In genomic region chr10:54558636-54559035, GRCm38 (mm10) we compare ENCODE assay signal across 9 mouse cellular contexts.
DNase-seq lines count a peak whose midpoint lies in the region; ATAC-seq and TF ChIP-seq lines count a peak whose summit lies in the region.
"Had no signal": no experiment of that assay in that cellular context is flagged by ENCODE, and none has a peak within 500 bp of the region (broad histone marks: within the 10 kb centered on the region; RNA-seq: fewer than 3 reads in every experiment).

No protein-coding gene starts in this region.

- no peak overlapping the region for H3K9ac ChIP-seq in lung, embryonic 14.5 days
- no peak overlapping the region for H3K9ac ChIP-seq in midbrain, embryonic 14.5 days (replicated peaks; ENCODE audit: low read length)
- H3K9ac ChIP-seq in heart, embryonic 11.5 days (ENCODE audit: low read depth, low read length), result no peak overlapping the region
- no peak overlapping the region for H3K9ac ChIP-seq in heart, embryonic 12.5 days
- H3K9ac ChIP-seq: embryonic facial prominence, embryonic 13.5 days had no signal

- peak; percentile 76; the same call in 1 of the 2 replicates for ATAC-seq in frontal cortex, adult (ENCODE audit: low TSS enrichment)
- no peak for ATAC-seq in lung, embryonic 14.5 days (ENCODE audit: insufficient read depth)
- no peak for ATAC-seq in midbrain, embryonic 14.5 days (ENCODE audit: low FRiP score, low TSS enrichment)
- no peak for ATAC-seq in heart, embryonic 11.5 days (replicated peaks; ENCODE audit: insufficient number of reproducible peaks, low FRiP score, low TSS enrichment)
- ATAC-seq in heart, embryonic 12.5 days (ENCODE audit: insufficient number of reproducible peaks, low FRiP score), result no peak

- H3K27me3 ChIP-seq in lung, embryonic 14.5 days (ENCODE audit: insufficient read depth, low read length), result no peaks in the 10 kb centered on the region
- no peaks in the 10 kb centered on the region for H3K27me3 ChIP-seq in midbrain, embryonic 14.5 days (ENCODE audit: control insufficient read depth, insufficient read depth, low read length)
- no peaks in the 10 kb centered on the region for H3K27me3 ChIP-seq in heart, embryonic 11.5 days (ENCODE audit: control insufficient read depth, insufficient read depth, low read length)
- no peaks in the 10 kb centered on the region for H3K27me3 ChIP-seq in heart, embryonic 12.5 days (replicated peaks)
- H3K27me3 ChIP-seq: embryonic facial prominence, embryonic 13.5 days had no signal

- H3K4me1 ChIP-seq in lung, embryonic 14.5 days (ENCODE audit: insufficient read depth), result no peaks in the 10 kb centered on the region
- H3K4me1 ChIP-seq in midbrain, embryonic 14.5 days (ENCODE audit: control insufficient read depth, insufficient read depth, low read length), result no peaks in the 10 kb centered on the region
- no peaks in the 10 kb centered on the region for H3K4me1 ChIP-seq in heart, embryonic 11.5 days (ENCODE audit: control insufficient read depth, insufficient read depth, low read length)
- H3K4me1 ChIP-seq in heart, embryonic 12.5 days (replicated peaks), result no peaks in the 10 kb centered on the region
- H3K4me1 ChIP-seq: embryonic facial prominence, embryonic 13.5 days had no signal

- H3K27ac ChIP-seq in lung, embryonic 14.5 days (ENCODE audit: low read depth), result no peak overlapping the region
- H3K27ac ChIP-seq in midbrain, embryonic 14.5 days (replicated peaks; ENCODE audit: low read depth, low read length), result no peak overlapping the region
- H3K27ac ChIP-seq in heart, embryonic 11.5 days (ENCODE audit: low read depth, low read length), result no peak overlapping the region
- no peak overlapping the region for H3K27ac ChIP-seq in heart, embryonic 12.5 days (ENCODE audit: poor library complexity, severe bottlenecking)
- H3K27ac ChIP-seq: embryonic facial prominence, embryonic 13.5 days had no signal

- TF ChIP-seq CTCF in lung, embryonic 14.5 days (IDR thresholded peaks at IDR 0.05; ENCODE audit: low read depth), result peak; percentile 44

- H3K9me3 ChIP-seq in lung, embryonic 14.5 days (ENCODE audit: low read depth, low read length), result no peaks in the 10 kb centered on the region
- no peaks in the 10 kb centered on the region for H3K9me3 ChIP-seq in midbrain, embryonic 14.5 days (ENCODE audit: control insufficient read depth, low read length)
- no peaks in the 10 kb centered on the region for H3K9me3 ChIP-seq in heart, embryonic 11.5 days (replicated peaks; ENCODE audit: control insufficient read depth, low read length)
- H3K9me3 ChIP-seq in heart, embryonic 12.5 days (replicated peaks), result no peaks in the 10 kb centered on the region
- H3K9me3 ChIP-seq: embryonic facial prominence, embryonic 13.5 days had no signal

- DNase-seq in frontal cortex, postnatal 25 days (ENCODE audit: low spot score in 2 of 2), result no peak
- DNase-seq in lung, embryonic 14.5 days, result peak; percentile 59
- no peak for DNase-seq in lung, postnatal 36 days
- peak; percentile 2 for DNase-seq in adipocyte (ENCODE audit: low spot score)
- DNase-seq in midbrain, embryonic 14.5 days, result peak; percentile 70

- no peak overlapping the region for H3K4me3 ChIP-seq in lung, embryonic 14.5 days (ENCODE audit: low read depth, low read length)
- no peak overlapping the region for H3K4me3 ChIP-seq in midbrain, embryonic 14.5 days (replicated peaks; ENCODE audit: low read depth, low read length)
- H3K4me3 ChIP-seq in heart, embryonic 11.5 days (ENCODE audit: low read depth, low read length), result no peak overlapping the region
- no peak overlapping the region for H3K4me3 ChIP-seq in heart, embryonic 12.5 days
- H3K4me3 ChIP-seq: embryonic facial prominence, embryonic 13.5 days had no signal

- no peak overlapping the region for H3K4me2 ChIP-seq in lung, embryonic 14.5 days
- no peak overlapping the region for H3K4me2 ChIP-seq in midbrain, embryonic 14.5 days (ENCODE audit: low read length)
- no peak overlapping the region for H3K4me2 ChIP-seq in heart, embryonic 11.5 days
- H3K4me2 ChIP-seq in heart, embryonic 12.5 days, result no peak overlapping the region
- H3K4me2 ChIP-seq: embryonic facial prominence, embryonic 13.5 days had no signal

- H3K36me3 ChIP-seq in lung, embryonic 14.5 days (ENCODE audit: insufficient read depth), result no peaks in the 10 kb centered on the region
- no peaks in the 10 kb centered on the region for H3K36me3 ChIP-seq in midbrain, embryonic 14.5 days (ENCODE audit: control insufficient read depth, insufficient read depth, low read length)
- no peaks in the 10 kb centered on the region for H3K36me3 ChIP-seq in heart, embryonic 11.5 days (ENCODE audit: control insufficient read depth, insufficient read depth, low read length)
- no peaks in the 10 kb centered on the region for H3K36me3 ChIP-seq in heart, embryonic 12.5 days
- H3K36me3 ChIP-seq: embryonic facial prominence, embryonic 13.5 days had no signal

- WGBS in lung, embryonic 14.5 days, result 68% methylated on average over 4 of the region's 4 CpGs
- WGBS in midbrain, embryonic 14.5 days, result 64% methylated on average over 4 of the region's 4 CpGs
- 53% methylated on average over 4 of the region's 4 CpGs for WGBS in heart, embryonic 11.5 days (ENCODE audit: insufficient replicate concordance)
- WGBS in heart, embryonic 12.5 days, result 51% methylated on average over 4 of the region's 4 CpGs

Comparison
In these comparisons a context has a peak if more than half of its experiments do, and no peak if none do; other contexts are left out.
1. DNase-seq: peak in lung, embryonic 14.5 days (single experiment), adipocyte (single experiment) and midbrain, embryonic 14.5 days (single experiment); none in frontal cortex, postnatal 25 days (0 of 2) and lung, postnatal 36 days (single experiment).